Mouse (Mus musculus): Measurements from ENCODE around the gene Tmem245.
"Not testable (repeated sequence)": the region's sequence is repeated elsewhere in the genome, so short reads cannot be mapped to it uniquely, and the experiment has no call there.

Tmem245 gene

GRCm38 (mm10) chr4:56930312-56930711 lies 16.9 kb downstream of the Tmem245 start:
- no peak for DNase-seq (ENCODE audit: low read depth, low spot score)

DNA sequence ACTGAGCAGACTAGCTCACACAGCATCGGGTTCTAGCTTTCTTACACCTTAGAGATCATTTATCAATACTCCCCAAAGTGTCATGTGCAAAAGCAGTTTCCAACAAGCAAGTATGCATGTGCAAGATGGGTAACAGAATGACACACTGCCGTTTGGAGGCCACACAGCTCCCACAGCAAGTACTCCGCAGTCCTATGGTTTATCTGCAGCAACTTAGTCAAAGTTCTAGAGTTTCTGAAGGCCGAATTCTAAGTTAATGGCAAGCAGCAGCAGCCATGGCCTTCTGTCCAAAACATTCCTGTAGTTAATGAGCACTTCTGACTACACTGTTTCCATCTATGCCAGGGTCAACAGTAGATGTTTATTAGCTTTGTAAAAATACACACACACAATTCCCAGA lies 20.3 kb downstream of the Tmem245 start:
- no peak for DNase-seq (ENCODE audit: low read depth, low spot score)

DNA sequence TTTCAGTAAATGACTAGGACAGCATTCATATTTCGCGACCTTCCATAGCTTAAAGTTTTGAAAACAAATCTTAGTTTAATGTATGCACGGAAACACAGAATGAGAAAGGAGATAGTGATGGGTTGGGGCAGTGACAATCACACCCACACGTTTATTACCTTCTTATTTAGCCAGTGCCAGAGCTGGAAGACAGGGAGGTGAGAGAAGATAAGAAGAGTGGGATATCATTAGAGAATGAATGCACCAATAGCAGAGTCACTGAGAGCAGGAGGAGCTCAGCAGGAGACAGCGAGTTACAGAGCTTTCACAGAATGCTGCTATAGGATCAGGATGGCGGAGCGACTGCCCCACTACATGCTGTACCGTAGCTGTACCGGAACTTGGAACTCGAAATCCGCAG lies 25.0 kb downstream of the Tmem245 start:
- DNase-seq (ENCODE audit: low read depth, low spot score) = no peak

- DNase-seq (ENCODE audit: low read depth, low spot score) = no peak
These were observed 31.4 kb downstream of the Tmem245 start for GRCm38 (mm10) chr4:56915732-56916325.

DNA sequence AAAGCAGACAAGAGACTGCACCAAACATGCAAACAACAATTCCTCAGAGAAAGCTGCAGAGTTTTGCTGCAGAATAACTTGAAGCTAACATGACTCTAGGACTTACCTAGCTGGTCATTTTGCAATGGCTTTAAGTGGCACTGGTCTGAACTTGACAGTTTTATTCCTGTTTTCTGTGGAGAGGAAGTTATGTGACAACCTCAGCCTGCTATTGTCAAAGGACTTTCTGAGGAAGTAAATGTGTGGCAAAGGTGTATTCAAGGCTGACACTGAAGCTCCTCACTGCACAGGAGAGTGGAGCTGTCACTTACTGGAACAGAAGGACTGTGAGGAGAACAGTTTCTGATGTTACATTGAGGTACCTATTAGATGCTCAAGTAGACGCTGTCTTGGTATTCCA lies 32.5 kb downstream of the Tmem245 start:
- no peak for DNase-seq (ENCODE audit: low read depth, low spot score)

DNA sequence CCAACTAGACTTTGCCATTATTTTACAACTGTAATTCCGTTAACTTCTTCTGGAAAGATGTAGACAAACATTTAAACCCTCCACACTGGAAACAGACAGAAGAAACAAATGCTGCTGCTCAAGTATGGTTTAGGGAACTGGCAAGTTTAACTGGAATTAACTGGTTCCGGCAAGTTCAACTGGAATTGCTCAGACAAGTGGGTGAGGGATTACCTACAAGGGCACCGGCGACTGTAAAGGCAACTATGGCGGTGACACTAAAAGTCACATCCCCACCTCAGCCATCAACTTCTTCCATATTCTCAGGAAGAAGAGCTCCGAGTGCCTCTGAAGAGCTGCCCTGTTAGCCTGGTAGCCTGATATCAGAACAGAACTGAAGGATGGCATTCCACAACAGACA lies 32.9 kb downstream of the Tmem245 start:
- no peak for DNase-seq (ENCODE audit: low read depth, low spot score)

GRCm38 (mm10) chr4:56912382-56913001 lies 34.7 kb downstream of the Tmem245 start:
- no peak for DNase-seq (ENCODE audit: low read depth, low spot score)

GRCm38 (mm10) chr4:56909568-56909967 lies 37.7 kb downstream of the Tmem245 start:
- DNase-seq (ENCODE audit: low read depth, low spot score) = no peak

DNA sequence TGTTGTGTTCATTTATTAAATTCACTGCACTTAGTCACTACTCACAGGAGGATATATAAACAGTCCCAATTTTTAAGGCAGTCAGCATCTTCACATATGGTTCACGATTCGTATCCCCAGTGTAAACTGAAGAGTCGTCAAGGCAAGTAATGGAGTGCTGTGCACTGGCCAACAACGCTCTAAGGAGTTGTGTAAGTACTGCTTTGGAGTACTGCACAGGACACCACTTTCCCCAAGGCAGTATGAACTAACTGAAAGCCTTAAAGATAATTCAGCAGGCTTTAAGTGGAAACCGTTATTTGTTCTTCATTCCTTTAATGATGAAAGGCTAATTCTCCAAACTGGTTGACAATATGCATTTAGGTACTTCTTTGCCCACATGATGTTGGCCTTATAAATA lies 39.6 kb downstream of the Tmem245 start:
- DNase-seq (ENCODE audit: low read depth, low spot score) = no peak

DNA sequence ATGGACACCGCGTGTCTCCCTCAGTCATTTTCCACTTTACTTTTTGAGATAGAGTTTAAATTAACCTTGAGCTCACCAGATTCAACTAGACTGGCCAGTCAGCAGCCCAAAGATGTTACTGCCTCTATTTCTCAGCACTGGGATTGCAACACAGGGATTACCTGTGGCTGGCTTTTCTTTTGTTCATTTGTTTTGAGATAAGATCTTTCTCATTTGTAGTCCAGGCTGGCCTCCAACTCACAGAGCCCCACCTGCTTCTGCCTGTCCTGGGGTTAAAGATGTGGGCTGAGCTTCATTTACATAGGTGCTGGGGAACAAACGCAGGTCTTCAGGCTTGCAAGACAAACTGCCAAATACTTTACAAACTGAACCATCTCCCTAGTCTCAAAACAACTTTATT lies 40.3 kb downstream of the Tmem245 start:
- DNase-seq (ENCODE audit: low read depth, low spot score) = no peak

- DNase-seq (ENCODE audit: low read depth, low spot score) = no peak
These were observed 41.7 kb downstream of the Tmem245 start for GRCm38 (mm10) chr4:56905507-56905906.

- DNase-seq (ENCODE audit: low read depth, low spot score) = no peak
These were observed 45.6 kb downstream of the Tmem245 start for GRCm38 (mm10) chr4:56901671-56902070.

DNA sequence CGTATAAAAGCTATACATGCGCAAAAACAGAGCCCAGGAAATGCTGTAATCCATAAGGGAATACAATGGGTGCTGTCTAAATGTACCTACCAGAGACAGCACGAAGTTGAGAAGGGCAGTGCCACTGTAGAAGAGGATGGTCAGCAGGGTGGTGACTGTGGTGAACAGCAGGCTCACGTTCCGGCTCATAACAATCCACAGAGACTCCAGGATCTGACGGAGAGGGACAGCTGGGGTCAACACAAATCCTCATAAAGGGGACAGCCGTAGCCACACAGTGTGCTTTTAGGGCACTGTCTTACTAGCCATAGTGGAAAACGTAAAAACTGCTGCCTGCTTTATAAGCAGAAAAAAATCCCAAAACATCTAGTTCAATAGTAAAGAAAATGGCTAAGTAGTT lies 48.0 kb downstream of the Tmem245 start:
- no peak for DNase-seq (ENCODE audit: low read depth, low spot score)

GRCm38 (mm10) chr4:56897511-56897910 lies 49.7 kb downstream of the Tmem245 start:
- no peak for DNase-seq (ENCODE audit: low read depth, low spot score)

- no peak for DNase-seq (ENCODE audit: low read depth, low spot score)
These were observed 53.0 kb downstream of the Tmem245 start for GRCm38 (mm10) chr4:56894196-56894595.

GRCm38 (mm10) chr4:56892501-56893115 lies 54.6 kb downstream of the Tmem245 start:
- DNase-seq (ENCODE audit: low read depth, low spot score) = no peak

- no peak for DNase-seq (ENCODE audit: low read depth, low spot score)
These were observed 58.8 kb downstream of the Tmem245 start for GRCm38 (mm10) chr4:56888483-56888882.

- DNase-seq (ENCODE audit: low read depth, low spot score) = no peak
These were observed 60.8 kb downstream of the Tmem245 start for GRCm38 (mm10) chr4:56886286-56886979.

GRCm38 (mm10) chr4:56880036-56880703 lies 67.1 kb downstream of the Tmem245 start:
- no peak for DNase-seq (ENCODE audit: low read depth, low spot score)

DNA sequence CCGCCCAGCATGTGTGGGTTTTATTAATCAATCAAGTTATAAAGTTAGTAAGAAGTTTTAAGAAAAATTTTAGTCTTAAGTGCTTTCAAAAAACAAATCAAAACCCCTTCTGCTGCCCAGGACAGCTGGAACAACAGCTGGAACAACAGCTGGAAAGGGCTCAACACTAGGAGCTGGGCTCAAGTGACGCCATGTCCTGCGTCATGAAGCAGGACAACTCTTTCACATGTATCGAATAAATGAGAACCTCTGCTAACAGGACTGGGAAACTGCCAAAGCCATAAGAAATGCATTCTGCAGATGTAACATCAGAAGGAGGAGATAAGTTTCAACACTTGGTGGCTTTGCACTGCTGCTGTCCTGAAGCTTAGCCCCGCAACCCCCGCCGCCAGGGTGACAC lies 68.3 kb downstream of the Tmem245 start:
- DNase-seq (ENCODE audit: low read depth, low spot score) = no peak

- not testable (repeated sequence) for DNase-seq (ENCODE audit: low read depth, low spot score)
These were observed 76.7 kb downstream of the Tmem245 start for GRCm38 (mm10) chr4:56870541-56870940.

DNA sequence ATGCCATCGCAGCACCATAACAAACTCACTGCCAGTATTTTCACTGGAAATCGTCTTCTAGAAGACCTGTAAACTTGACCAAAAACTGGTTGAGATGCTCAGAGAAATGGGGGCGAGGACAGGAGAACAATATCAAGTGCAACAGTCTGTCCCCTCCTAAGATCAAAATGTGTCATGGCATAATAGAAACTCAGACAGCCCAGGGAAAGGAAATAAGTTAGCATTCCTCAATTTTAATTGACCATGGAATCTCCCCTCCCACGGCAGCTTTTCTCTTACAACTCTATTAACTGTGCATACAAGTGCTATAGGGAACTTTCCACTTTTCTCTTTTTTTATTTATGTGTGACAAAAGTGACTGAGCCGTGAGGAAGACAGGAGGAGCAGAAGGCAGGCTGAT lies 79.5 kb downstream of the Tmem245 start:
- no peak for DNase-seq (ENCODE audit: low read depth, low spot score)

Data from retina, adult 2 months (tissue).